Mouse (Mus musculus): ENCODE data around the gene Lsm12. TPM values are rescaled to one million over a fixed set of nuclear protein-coding genes. Genes with fewer than 3 reads are reported as not detected.

The Lsm12 gene
- polyA plus RNA-seq, 1 experiment from 2014 or later: 144 TPM

GRCm38 (mm10) chr11:102137625-102138446, 47.3 kb downstream of the Lsm12 start:
- Histone ChIP-seq H3K4me3 (peak overlapping the region; percentile 44), H3K9me3 (replicated peaks) (no peaks in the 10 kb centered on the region), H3K36me3 (no peaks in the 10 kb centered on the region), H3K27me3 (ENCODE audit: low read depth, poor library complexity, severe bottlenecking) (peaks cover 51% of the 10 kb centered on the region), H3K4me1 (peaks cover 13% of the 10 kb centered on the region), H3K27ac (replicated peaks) (no peak overlapping the region)
- WGBS: 49% methylated on average over 13 of the region's 13 CpGs
- no peak for DNase-seq (ENCODE audit: low spot score)

GRCm38 (mm10) chr11:102134516-102134915, 50.6 kb downstream of the Lsm12 start:
- Histone ChIP-seq H3K27ac (replicated peaks) (no peak overlapping the region), H3K4me3 (no peak overlapping the region), H3K9me3 (replicated peaks) (no peaks in the 10 kb centered on the region), H3K36me3 (no peaks in the 10 kb centered on the region), H3K27me3 (ENCODE audit: low read depth, poor library complexity, severe bottlenecking) (peaks cover 37% of the 10 kb centered on the region), H3K4me1 (peaks cover 13% of the 10 kb centered on the region)
- WGBS: 26% methylated on average over 4 of the region's 4 CpGs
- no peak for DNase-seq (ENCODE audit: low spot score)

GRCm38 (mm10) chr11:102117386-102117785, 67.7 kb downstream of the Lsm12 start:
- no peak for DNase-seq (ENCODE audit: low spot score)
- 87% methylated on average over 6 of the region's 6 CpGs for WGBS
- Histone ChIP-seq H3K9me3 (replicated peaks) (no peaks in the 10 kb centered on the region), H3K36me3 (no peaks in the 10 kb centered on the region), H3K27ac (replicated peaks) (no peak overlapping the region), H3K4me1 (peaks cover 6% of the 10 kb centered on the region), H3K27me3 (ENCODE audit: low read depth, poor library complexity, severe bottlenecking) (no peaks in the 10 kb centered on the region), H3K4me3 (no peak overlapping the region)

- H3K9me3 ChIP-seq (replicated peaks): no peaks in the 10 kb centered on the region
- DNase-seq (ENCODE audit: low spot score): no peak
- H3K36me3 ChIP-seq: no peaks in the 10 kb centered on the region
- WGBS: 84% methylated on average over 8 of the region's 8 CpGs
- H3K27ac ChIP-seq (replicated peaks): no peak overlapping the region
- peaks cover 6% of the 10 kb centered on the region for H3K4me1 ChIP-seq
- H3K27me3 ChIP-seq (ENCODE audit: low read depth, poor library complexity, severe bottlenecking): no peaks in the 10 kb centered on the region
- H3K4me3 ChIP-seq: no peak overlapping the region
These were observed 68.9 kb downstream of the Lsm12 start for GRCm38 (mm10) chr11:102116241-102116640.

Small RNAs within 50 kb of the gene (microRNA-seq; reads per million reads assigned to microRNA genes)
- gene Mir8101: 1.5 reads per million

Other genes starting within 250 kb of the Lsm12 start
- 0.25 and 0.26 TPM in 2 replicates for gene Sost, start 218.3 kb downstream of the Lsm12 start, polyA plus RNA-seq (2016; fragmentation: Nextera tagmentation; extraction: Ambion mirVana)
- not detected in 2 replicates for gene Cfap97d1, start 201.0 kb downstream of the Lsm12 start, polyA plus RNA-seq (2016; fragmentation: Nextera tagmentation; extraction: Ambion mirVana)
- 12.2 and 13.1 TPM in 2 replicates for gene Dusp3, start 198.3 kb downstream of the Lsm12 start, polyA plus RNA-seq (2016; fragmentation: Nextera tagmentation; extraction: Ambion mirVana)
- gene Mpp3, start 156.8 kb downstream of the Lsm12 start, polyA plus RNA-seq (2016; fragmentation: Nextera tagmentation; extraction: Ambion mirVana): 13.3 and 16.9 TPM in 2 replicates
- gene Cd300lg, start 143.8 kb downstream of the Lsm12 start, polyA plus RNA-seq (2016; fragmentation: Nextera tagmentation; extraction: Ambion mirVana): 0.20 and 0.25 TPM in 2 replicates
- gene Mpp2, start 96.8 kb downstream of the Lsm12 start, polyA plus RNA-seq (2016; fragmentation: Nextera tagmentation; extraction: Ambion mirVana): 15.5 and 18.7 TPM in 2 replicates
- not detected in 2 replicates for gene Ppy, start 84.0 kb downstream of the Lsm12 start, polyA plus RNA-seq (2016; fragmentation: Nextera tagmentation; extraction: Ambion mirVana)
- not detected in 2 replicates for gene Pyy, start 77.5 kb downstream of the Lsm12 start, polyA plus RNA-seq (2016; fragmentation: Nextera tagmentation; extraction: Ambion mirVana)
- gene Nags, start 39.8 kb downstream of the Lsm12 start, polyA plus RNA-seq (2016; fragmentation: Nextera tagmentation; extraction: Ambion mirVana): 0.10 TPM in 1 of 2 replicates, not detected in the other
- 40.4 and 42.3 TPM in 2 replicates for gene Tmem101, start 28.9 kb downstream of the Lsm12 start, polyA plus RNA-seq (2016; fragmentation: Nextera tagmentation; extraction: Ambion mirVana)
- 39.1 and 41.5 TPM in 2 replicates for gene G6pc3, start 4.3 kb upstream of the Lsm12 start, polyA plus RNA-seq (2016; fragmentation: Nextera tagmentation; extraction: Ambion mirVana)
- 57.3 and 68.9 TPM in 2 replicates for gene Hdac5, start 44.9 kb upstream of the Lsm12 start, polyA plus RNA-seq (2016; fragmentation: Nextera tagmentation; extraction: Ambion mirVana)
- 25.8 and 27.3 TPM in 2 replicates for gene BC030867, start 63.6 kb upstream of the Lsm12 start, polyA plus RNA-seq (2016; fragmentation: Nextera tagmentation; extraction: Ambion mirVana)
- gene Asb16, start 83.4 kb upstream of the Lsm12 start, polyA plus RNA-seq (2016; fragmentation: Nextera tagmentation; extraction: Ambion mirVana): 0.05 TPM in 1 of 2 replicates, not detected in the other
- gene Tmub2, start 99.6 kb upstream of the Lsm12 start, polyA plus RNA-seq (2016; fragmentation: Nextera tagmentation; extraction: Ambion mirVana): 51.3 and 60.5 TPM in 2 replicates
- 13.9 and 16.5 TPM in 2 replicates for gene Atxn7l3, start 111.3 kb upstream of the Lsm12 start, polyA plus RNA-seq (2016; fragmentation: Nextera tagmentation; extraction: Ambion mirVana)
- 89.6 and 90.3 TPM in 2 replicates for gene Ubtf, start 134.4 kb upstream of the Lsm12 start, polyA plus RNA-seq (2016; fragmentation: Nextera tagmentation; extraction: Ambion mirVana)
- gene Slc4a1, start 180.9 kb upstream of the Lsm12 start, polyA plus RNA-seq (2016; fragmentation: Nextera tagmentation; extraction: Ambion mirVana): 33.8 and 33.9 TPM in 2 replicates
- 21.5 and 40.7 TPM in 2 replicates for gene Rundc3a, start 208.1 kb upstream of the Lsm12 start, polyA plus RNA-seq (2016; fragmentation: Nextera tagmentation; extraction: Ambion mirVana)
- gene Slc25a39, start 222.7 kb upstream of the Lsm12 start, polyA plus RNA-seq (2016; fragmentation: Nextera tagmentation; extraction: Ambion mirVana): 234 and 249 TPM in 2 replicates
- 63.5 and 77.1 TPM in 2 replicates for gene Grn, start 245.0 kb upstream of the Lsm12 start, polyA plus RNA-seq (2016; fragmentation: Nextera tagmentation; extraction: Ambion mirVana)

All from midbrain, embryonic 10.5 days (tissue).